Mouse (Mus musculus) embryonic facial prominence, embryonic 11.5 days (tissue): ENCODE data around the gene Srxn1. TPM values are rescaled to one million over a fixed set of nuclear protein-coding genes. Genes with fewer than 3 reads are reported as not detected.
A peak's percentile ranks its signal among the peaks of the same experiment; 100 is the strongest.
"Not testable (repeated sequence)": the region's sequence is repeated elsewhere in the genome, so short reads cannot be mapped to it uniquely, and the experiment has no call there.

ENCODE experiments used
- ATAC-seq: fragments of 200-750 bp; cut with Nextera tagmentation; replicated peaks from 2 replicates; pipeline ENCODE4 v1.8.0; 2017; ENCODE audit warnings: low read depth; ENCODE audit not compliant: insufficient number of reproducible peaks, low FRiP score, low TSS enrichment
- DNase-seq: peaks from one replicate; pipeline ENCODE4 v3.0.0-alpha.2; 2015; ENCODE audit warnings: low spot score
- H3K27ac ChIP-seq: fragments of 300-500 bp; sonication (generic); replicated peaks from 2 replicates; pipeline ENCODE4 v1.5.1; 2014; ENCODE audit warnings: mild to moderate bottlenecking, low read depth, low read length, control low read depth
- H3K27me3 ChIP-seq: fragments of 300-500 bp; sonication (generic); 2 replicates; pipeline ENCODE4 v1.6.1; 2014; ENCODE audit warnings: mild to moderate bottlenecking, low read length, moderate library complexity, mixed read lengths; ENCODE audit not compliant: control insufficient read depth, insufficient read depth
- H3K36me3 ChIP-seq: fragments of 300-500 bp; sonication (generic); replicated peaks from 2 replicates; pipeline ENCODE4 v1.6.1; 2014; ENCODE audit warnings: low read depth, mild to moderate bottlenecking, low read length, moderate library complexity, mixed read lengths; ENCODE audit not compliant: control insufficient read depth, insufficient read depth
- H3K4me1 ChIP-seq: fragments of 300-500 bp; sonication (generic); 2 replicates; pipeline ENCODE4 v1.6.1; 2014; ENCODE audit warnings: low read length, mixed read lengths; ENCODE audit not compliant: control insufficient read depth, insufficient read depth
- H3K4me2 ChIP-seq: fragments of 300-500 bp; sonication (generic); 2 replicates; pipeline ENCODE4 v1.6.1; 2014; ENCODE audit warnings: low read depth, mild to moderate bottlenecking, control low read depth, low read length, moderate library complexity
- H3K4me3 ChIP-seq: fragments of 300-500 bp; sonication (generic); 2 replicates; pipeline ENCODE4 v1.5.1; 2014; ENCODE audit warnings: low read depth, low read length, control low read depth
- H3K9ac ChIP-seq: fragments of 300-500 bp; sonication (generic); replicated peaks from 2 replicates; pipeline ENCODE4 v1.6.1; 2014; ENCODE audit warnings: mild to moderate bottlenecking, control low read depth, low read length
- H3K9me3 ChIP-seq: fragments of 300-500 bp; sonication (generic); replicated peaks from 2 replicates; pipeline ENCODE4 v1.6.1; 2016; ENCODE audit warnings: mild to moderate bottlenecking, low read length, inconsistent platforms, mixed read lengths; ENCODE audit not compliant: control insufficient read depth
- WGBS: fragments of 180-500 bp; shearing (Covaris S2); extraction: QIAGEN DNeasy Blood & Tissue Kit; methylation state at CpG from one replicate; pipeline ENCODE4 v1.1.7; 2014; 5-methylcytosine and 5-hydroxymethylcytosine counted together
- polyA plus RNA-seq: library from polyadenylated mRNA; unstranded; fragments of >200 nt; fragmentation: Nextera tagmentation; extraction: Ambion mirVana; gene quantifications from 2 replicates; pipeline ENCODE4 v1.2.1, GENCODE M21; 2014

The Srxn1 gene
- 10.0 and 10.6 TPM in 2 replicates for polyA plus RNA-seq

GRCm38 (mm10) chr2:152105318-152106224 lies at the start of gene Srxn1:
Srxn1 (plus strand) TSS chr2:152105516.
- no peak within 1 kb of the TSS for H3K27ac ChIP-seq
- H3K27me3 ChIP-seq: no peaks in the 10 kb centered on the region
- ATAC-seq (peak; percentile 86), DNase-seq (peak; percentile 83)
- no peaks in the 10 kb centered on the region for H3K9me3 ChIP-seq
- peak within 1 kb of the TSS; percentile 88 for H3K4me2 ChIP-seq
- peak within 1 kb of the TSS; percentile 64 for H3K4me3 ChIP-seq
- WGBS: under 1% methylated on average over 78 of the region's 84 CpGs
- no peaks in the 10 kb centered on the region for H3K4me1 ChIP-seq
- no peaks in the 10 kb centered on the region for H3K36me3 ChIP-seq
- H3K9ac ChIP-seq: peak within 1 kb of the TSS; percentile 81

DNA sequence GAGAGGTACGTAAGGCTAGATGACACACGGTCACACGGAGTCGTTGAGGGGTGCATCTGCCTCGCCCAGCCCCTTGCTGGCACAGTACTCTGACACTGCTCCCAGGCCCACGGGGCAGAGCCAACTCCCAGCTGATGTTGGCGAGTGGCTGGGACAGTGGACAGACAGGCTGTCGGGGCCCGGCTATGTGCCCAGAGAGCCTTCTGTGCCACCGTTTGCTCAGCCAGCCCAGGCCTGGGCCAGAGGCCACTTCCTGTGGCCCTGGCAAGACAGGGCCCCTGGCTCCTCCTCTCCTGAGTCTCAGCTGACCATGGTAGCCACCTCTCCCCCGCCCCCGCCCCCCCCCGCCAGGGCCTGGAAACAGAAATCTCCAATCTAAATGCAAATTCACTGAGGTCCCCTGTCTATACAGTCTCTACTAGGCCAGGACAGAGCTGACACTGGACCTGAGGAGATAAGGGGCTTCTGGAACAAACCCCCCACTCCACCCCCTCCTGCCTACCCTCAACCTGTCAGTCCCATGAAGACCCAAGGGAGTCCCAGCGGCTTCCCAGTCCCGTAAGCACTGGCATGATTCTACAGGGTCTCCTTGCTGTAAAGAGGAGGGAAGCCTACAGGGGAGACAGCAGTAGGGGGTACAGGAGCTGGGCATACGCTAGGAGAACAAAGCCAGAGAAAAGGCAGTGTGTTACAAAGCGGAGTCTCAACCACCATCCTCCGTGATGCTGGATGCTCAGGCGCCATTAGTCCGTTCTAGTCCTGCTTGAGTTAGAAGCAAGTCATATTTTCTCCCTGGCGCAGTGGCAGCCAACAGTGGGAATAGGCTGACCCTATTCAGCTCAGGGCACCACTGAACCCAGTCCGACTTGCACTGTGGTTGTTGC lies 48.7 kb upstream of the Srxn1 start:
- Histone ChIP-seq H3K27me3 (no peaks in the 10 kb centered on the region), H3K4me2 (no peak overlapping the region), H3K4me1 (no peaks in the 10 kb centered on the region), H3K9me3 (no peaks in the 10 kb centered on the region), H3K9ac (no peak overlapping the region), H3K4me3 (no peak overlapping the region), H3K36me3 (no peaks in the 10 kb centered on the region), H3K27ac (no peak overlapping the region)
- WGBS: 63% methylated on average over 22 of the region's 22 CpGs
- DNase-seq (no peak), ATAC-seq (no peak; the same call in 1 of the 2 replicates)

GRCm38 (mm10) chr2:152057252-152057563 lies 48.1 kb upstream of the Srxn1 start:
- WGBS: 72% methylated on average over 9 of the region's 9 CpGs
- H3K27me3 ChIP-seq: no peaks in the 10 kb centered on the region
- H3K9ac ChIP-seq: no peak overlapping the region
- H3K4me2 ChIP-seq: no peak overlapping the region
- no peak for ATAC-seq
- DNase-seq: no peak
- H3K36me3 ChIP-seq: no peaks in the 10 kb centered on the region
- H3K4me1 ChIP-seq: no peaks in the 10 kb centered on the region
- no peak overlapping the region for H3K27ac ChIP-seq
- no peak overlapping the region for H3K4me3 ChIP-seq
- H3K9me3 ChIP-seq: no peaks in the 10 kb centered on the region

DNA sequence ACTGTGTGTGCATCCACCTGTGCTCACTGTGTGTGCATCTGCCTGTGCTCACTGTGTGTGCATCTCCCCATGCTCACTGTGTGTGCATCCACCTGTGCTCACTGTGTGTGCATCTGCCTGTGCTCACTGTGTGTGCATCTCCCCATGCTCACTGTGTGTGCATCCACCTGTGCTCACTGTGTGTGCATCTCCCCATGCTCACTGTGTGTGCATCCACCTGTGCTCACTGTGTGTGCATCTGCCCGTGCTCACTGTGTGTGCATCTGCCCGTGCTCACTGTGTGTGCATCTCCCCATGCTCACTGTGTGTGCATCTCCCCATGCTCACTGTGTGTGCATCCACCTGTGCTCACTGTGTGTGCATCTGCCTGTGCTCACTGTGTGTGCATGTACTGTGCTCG lies 42.5 kb upstream of the Srxn1 start:
- not testable (repeated sequence) for H3K9me3 ChIP-seq, H3K9ac ChIP-seq, H3K27ac ChIP-seq, H3K4me3 ChIP-seq, H3K4me1 ChIP-seq, H3K27me3 ChIP-seq, ATAC-seq, DNase-seq, H3K36me3 ChIP-seq, H3K4me2 ChIP-seq
- 91% methylated on average over 3 of the region's 3 CpGs for WGBS

DNA sequence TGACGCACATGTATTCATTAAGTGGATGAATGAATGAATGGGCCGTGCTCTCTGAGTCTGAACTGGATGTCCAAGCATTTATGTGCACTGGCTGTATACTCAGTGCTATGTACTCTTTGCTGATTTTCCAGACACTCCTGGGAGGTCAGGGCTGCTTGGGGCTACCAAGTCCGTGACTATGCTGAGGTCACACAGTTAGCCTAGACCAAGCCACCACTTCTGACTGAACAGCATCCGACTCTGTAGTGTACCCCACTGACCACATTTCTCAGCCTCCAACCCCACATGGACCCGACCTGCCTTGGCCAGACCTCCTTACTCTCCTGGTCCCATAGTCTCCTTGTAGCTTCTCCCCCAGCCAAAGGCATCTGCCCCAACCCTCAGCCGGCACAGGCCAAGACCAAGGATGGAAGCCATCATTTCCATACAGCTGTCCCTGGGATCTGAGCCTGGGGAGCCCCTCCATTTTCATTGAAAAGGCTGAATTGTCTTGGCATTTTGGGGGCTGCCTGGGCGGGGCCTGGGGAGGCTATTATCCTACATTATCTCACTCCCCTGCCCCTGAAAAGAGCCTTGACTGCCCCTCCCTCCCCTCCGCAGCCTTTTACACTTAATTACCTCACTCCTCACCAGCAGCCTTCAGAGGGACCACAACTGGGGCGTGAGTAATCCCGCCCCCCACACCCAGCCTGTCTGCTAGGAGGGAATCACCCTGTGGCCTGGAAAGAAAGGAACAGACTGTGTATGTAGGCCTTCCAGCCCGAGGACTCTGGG lies 36.5 kb upstream of the Srxn1 start:
- WGBS: 40% methylated on average over 11 of the region's 11 CpGs
- H3K27me3 ChIP-seq: no peaks in the 10 kb centered on the region
- H3K9ac ChIP-seq: no peak overlapping the region
- no peak overlapping the region for H3K4me2 ChIP-seq
- peak; percentile 89 for ATAC-seq
- no peak overlapping the region for H3K4me3 ChIP-seq
- H3K4me1 ChIP-seq: no peaks in the 10 kb centered on the region
- no peak overlapping the region for H3K27ac ChIP-seq
- no peaks in the 10 kb centered on the region for H3K9me3 ChIP-seq
- peak; percentile 21 for DNase-seq
- no peaks in the 10 kb centered on the region for H3K36me3 ChIP-seq

GRCm38 (mm10) chr2:152069434-152069786 lies 35.9 kb upstream of the Srxn1 start:
- Histone ChIP-seq H3K4me2 (no peak overlapping the region), H3K36me3 (no peaks in the 10 kb centered on the region), H3K9me3 (no peaks in the 10 kb centered on the region), H3K4me1 (no peaks in the 10 kb centered on the region), H3K4me3 (no peak overlapping the region), H3K27me3 (no peaks in the 10 kb centered on the region), H3K9ac (no peak overlapping the region), H3K27ac (no peak overlapping the region)
- no peak for DNase-seq
- 52% methylated on average over 9 of the region's 9 CpGs for WGBS
- ATAC-seq: no peak; the same call in none of the 2 replicates

DNA sequence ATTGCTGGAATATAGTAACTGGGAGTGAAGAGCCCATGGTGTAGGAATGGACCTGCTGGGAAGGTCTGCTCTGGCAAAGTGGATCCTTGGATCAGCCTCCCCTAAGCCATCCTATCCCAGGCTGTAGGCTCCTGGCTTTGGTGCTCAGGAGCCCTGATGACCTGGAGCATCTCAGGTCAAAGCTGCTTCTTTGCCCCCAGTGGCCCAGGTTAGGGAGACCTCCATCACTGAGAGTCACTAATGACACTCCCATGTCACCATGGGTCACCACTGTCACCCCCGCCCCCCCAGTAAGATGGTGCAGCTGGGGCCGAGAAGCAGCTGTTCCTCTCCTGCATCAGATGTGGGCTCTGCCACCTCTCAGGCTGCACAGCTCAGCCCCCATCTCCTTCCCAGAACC lies 35.4 kb upstream of the Srxn1 start:
- ATAC-seq (peak; percentile 32; the same call in 1 of the 2 replicates), DNase-seq (no peak)
- no peaks in the 10 kb centered on the region for H3K27me3 ChIP-seq
- H3K4me3 ChIP-seq: no peak overlapping the region
- no peaks in the 10 kb centered on the region for H3K9me3 ChIP-seq
- no peaks in the 10 kb centered on the region for H3K4me1 ChIP-seq
- H3K9ac ChIP-seq: no peak overlapping the region
- no peak overlapping the region for H3K27ac ChIP-seq
- no peak overlapping the region for H3K4me2 ChIP-seq
- 58% methylated on average over 2 of the region's 2 CpGs for WGBS
- H3K36me3 ChIP-seq: no peaks in the 10 kb centered on the region
